Mouse (Mus musculus): Measurements from ENCODE around the gene Tbc1d24.
A peak's percentile ranks its signal among the peaks of the same experiment; 100 is the strongest.

Tbc1d24 gene

DNA sequence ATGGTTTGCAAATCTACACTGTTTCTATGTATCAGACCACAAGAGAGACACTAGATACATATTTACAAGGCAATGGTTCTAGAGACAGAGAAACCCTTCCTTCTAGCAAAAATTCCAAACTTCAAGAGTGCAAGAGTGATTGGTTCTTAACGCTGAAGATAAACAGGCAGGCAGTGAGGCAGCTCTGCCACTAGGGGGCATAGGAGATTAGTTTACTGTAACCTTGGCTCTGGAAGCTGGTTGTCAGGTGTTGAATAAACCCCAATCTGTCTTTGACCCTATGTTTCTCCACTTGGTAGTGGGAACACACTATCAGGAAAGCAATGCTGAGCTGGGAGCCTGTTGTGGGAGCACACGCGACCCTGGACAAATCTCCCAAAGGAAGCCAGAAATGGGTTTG is 31.9 kb downstream of the Tbc1d24 start:
- peak; percentile 87 for DNase-seq (ENCODE audit: low spot score)

GRCm38 (mm10) chr17:24171738-24172137 is 33.6 kb downstream of the Tbc1d24 start:
- no peak for DNase-seq (ENCODE audit: low spot score)

DNA sequence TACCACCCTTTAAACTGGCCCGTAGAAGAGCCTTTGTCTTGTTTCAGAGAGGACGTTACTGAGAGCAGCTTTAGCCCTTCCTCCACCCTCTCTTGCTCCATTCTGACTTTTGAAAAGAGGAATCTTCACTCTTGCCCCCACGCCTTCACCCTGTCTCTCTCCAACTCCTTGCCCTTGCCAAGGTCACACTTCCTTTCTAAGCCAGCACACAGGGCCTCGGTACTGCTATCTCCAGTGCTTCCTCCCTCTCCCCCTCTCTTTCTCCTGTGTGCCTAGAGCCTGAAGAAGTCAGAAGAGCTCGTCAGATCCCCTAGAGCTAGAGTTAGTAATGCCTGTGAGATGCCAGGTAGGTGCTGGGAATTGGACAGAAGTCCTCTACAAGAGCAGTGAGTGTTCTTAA is 34.6 kb downstream of the Tbc1d24 start:
- no peak for DNase-seq (ENCODE audit: low spot score)

DNA sequence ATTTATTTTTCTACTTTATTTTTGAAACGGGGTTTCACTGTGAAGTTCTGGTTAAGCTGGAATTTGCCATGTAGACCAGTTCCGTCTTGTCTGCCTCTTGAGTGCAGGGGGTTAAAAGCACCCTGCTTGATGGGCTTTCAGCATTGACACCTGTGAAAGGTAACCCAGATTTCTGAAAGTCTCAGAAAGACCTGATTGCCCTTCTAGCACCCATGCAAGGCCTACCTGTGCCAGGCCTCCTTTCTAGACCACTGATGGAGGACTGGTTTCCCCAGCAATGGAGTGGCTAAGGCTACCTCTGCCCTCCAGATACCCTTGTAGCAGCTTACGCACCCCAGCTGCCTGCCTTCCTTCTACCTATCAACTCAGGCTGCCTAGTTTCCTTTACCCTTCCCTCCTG is 35.2 kb downstream of the Tbc1d24 start:
- DNase-seq (ENCODE audit: low spot score) = no peak

DNA sequence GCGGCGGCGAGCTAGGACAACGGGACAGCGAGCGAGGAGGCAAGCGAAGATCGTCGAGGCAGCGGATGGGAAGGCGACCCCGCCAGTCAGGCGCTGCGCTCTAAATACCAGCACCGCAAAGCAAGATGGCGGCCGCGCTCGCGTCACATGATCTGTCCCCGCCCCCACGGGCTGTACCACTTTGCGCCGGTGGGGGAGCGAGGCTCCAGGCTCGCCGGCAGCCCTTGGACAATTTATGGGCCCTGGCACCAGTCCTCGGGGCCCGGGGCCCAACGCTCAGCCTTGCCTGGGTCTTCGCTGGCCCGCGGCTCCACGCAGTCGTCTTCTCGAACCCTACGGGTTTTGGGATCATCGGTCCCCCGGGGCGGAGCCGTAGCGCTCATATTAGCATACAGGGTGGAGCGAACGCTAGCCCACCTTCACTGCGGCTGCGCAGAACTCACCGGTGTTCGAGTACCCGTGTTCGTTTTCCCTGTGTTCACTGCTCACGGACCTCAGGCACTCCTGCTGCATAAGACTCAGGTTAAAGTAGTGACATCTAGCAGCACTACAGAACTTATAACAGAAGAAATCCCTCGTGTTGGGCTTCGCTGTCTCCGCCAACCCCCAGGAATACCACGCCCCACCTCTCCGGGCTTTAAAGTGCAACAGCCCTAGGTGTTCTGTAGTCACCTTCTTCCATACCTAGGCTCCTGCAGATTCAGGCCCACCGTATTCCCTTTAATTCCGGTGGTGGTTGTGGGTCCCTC is 35.9 kb downstream of the Tbc1d24 start, which contains the start of gene Atp6v0c:
Atp6v0c (minus strand) TSS at position 386 of the 749 bp plus-strand sequence.
- peak; percentile 96 for DNase-seq (ENCODE audit: low spot score)

- peak; percentile 67 for DNase-seq (ENCODE audit: low spot score)
Measured at GRCm38 (mm10) chr17:24168590-24169277, 36.6 kb downstream of the Tbc1d24 start.

DNA sequence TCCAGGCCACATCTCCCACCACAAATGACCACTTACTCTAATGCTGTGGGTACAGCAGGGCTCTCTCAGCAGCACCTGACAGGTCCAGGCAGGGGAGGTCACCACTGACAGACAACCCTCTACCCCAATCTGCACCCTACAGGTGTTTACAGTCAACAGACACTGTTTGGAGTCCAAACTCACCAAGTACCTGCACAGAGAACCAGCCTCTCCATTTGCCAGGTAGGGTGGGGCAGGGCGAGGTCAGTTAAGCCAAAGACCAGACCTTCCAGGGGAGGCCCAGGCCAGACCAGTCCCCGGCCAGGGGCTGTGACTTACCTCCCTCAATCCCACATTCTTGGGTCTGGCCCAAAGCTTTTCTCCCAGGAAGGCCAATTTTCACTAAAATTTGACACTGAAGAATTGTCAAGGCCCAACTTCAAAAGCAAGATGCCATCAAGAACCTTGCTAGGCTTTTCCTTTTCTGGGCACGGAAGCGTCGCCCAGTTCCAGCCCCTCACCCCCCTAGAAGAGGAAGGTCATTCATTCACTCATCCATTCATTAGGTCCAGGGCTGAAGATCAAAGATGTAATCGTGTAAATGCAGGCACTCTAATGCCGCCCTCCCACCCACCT is 37.4 kb downstream of the Tbc1d24 start:
- DNase-seq (ENCODE audit: low spot score) = no peak

- DNase-seq (ENCODE audit: low spot score) = no peak
Measured at GRCm38 (mm10) chr17:24167120-24167519, 38.2 kb downstream of the Tbc1d24 start.

DNA sequence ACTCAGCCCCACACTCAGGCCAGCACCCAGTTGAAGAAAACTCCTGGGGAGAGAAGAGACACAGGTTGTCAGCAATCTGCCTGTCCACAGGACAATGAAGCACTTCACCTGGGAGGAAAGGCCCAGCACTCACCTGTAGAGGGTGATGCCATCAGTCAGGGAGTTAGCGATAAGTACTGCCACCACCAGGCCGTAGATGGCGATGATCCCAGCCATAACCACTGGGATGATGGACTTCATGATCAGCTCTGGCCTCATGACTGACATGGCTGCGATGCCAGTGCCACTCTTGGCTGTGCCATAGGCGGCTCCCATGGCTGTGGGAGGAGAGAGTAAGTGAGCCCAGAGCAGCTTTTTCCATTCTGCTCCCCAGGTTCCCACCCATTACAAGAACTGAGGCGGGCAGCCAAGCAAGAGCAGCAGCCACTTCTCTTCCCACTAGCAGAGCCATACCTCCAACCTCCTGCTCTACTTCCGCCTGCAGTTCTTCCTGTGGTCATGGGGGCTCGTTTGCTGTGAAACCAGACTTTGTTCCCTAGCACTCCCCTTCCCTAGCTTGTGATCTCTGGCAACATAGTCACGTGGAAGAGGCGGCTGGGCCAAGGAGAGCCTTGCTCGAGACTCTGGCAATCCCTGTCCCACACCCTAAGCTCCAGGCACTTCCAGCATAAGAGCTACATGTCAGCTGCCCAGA is 40.6 kb downstream of the Tbc1d24 start:
- DNase-seq (ENCODE audit: low spot score) = no peak

- peak; percentile 97 for DNase-seq (ENCODE audit: low spot score)
Measured at GRCm38 (mm10) chr17:24163176-24163962, 42.0 kb downstream of the Tbc1d24 start, which contains the start of gene Amdhd2. TSS of gene Amdhd2 (minus strand) at chr17:24163766.

DNA sequence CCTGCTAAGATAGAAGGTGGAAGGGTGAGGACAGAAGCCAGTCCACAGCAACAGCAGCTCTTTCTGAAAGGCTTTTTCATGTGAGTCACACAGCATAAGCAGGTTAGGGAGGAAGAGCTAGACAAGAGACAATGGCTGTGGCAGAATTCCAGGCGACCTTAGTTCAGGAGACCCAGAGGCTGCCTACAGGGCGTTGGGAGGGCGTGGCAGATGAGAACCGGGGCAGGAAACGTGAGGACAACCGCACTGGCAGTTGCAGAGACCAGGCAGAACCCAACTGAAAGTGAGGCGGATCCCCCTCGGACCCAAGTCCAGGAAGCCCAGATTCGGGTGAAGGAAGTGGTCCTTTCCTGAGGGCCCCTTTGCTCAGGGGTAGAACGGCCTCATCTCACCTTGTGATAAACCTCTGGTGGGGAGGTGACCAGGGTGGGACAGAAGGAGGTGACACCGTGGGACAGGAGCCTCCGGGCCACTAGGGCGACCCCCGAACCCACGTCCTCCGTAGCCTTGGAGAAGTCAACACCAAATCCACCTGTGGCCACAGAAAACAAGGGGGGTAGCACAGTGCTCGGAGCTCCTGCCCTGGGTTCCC is 42.7 kb downstream of the Tbc1d24 start:
- no peak for DNase-seq (ENCODE audit: low spot score)

- DNase-seq (ENCODE audit: low spot score) = no peak
Measured at GRCm38 (mm10) chr17:24161466-24161865, 43.9 kb downstream of the Tbc1d24 start.

GRCm38 (mm10) chr17:24157526-24157925 is 47.8 kb downstream of the Tbc1d24 start:
- DNase-seq (ENCODE audit: low spot score) = no peak

- no peak for DNase-seq (ENCODE audit: low spot score)
Measured at GRCm38 (mm10) chr17:24157121-24157520, 48.2 kb downstream of the Tbc1d24 start.

GRCm38 (mm10) chr17:24156394-24156793 is 49.0 kb downstream of the Tbc1d24 start:
- DNase-seq (ENCODE audit: low spot score) = no peak

GRCm38 (mm10) chr17:24155742-24156141 is 49.6 kb downstream of the Tbc1d24 start:
- no peak for DNase-seq (ENCODE audit: low spot score)

GRCm38 (mm10) chr17:24154463-24154862 is 50.9 kb downstream of the Tbc1d24 start:
- no peak for DNase-seq (ENCODE audit: low spot score)

GRCm38 (mm10) chr17:24151890-24152563 is 53.3 kb downstream of the Tbc1d24 start:
- DNase-seq (ENCODE audit: low spot score) = peak; percentile 87

- DNase-seq (ENCODE audit: low spot score) = no peak
Measured at GRCm38 (mm10) chr17:24151382-24151781, 54.0 kb downstream of the Tbc1d24 start.

GRCm38 (mm10) chr17:24150824-24151223 is 54.5 kb downstream of the Tbc1d24 start, which contains the start of gene Pdpk1:
TSS of gene Pdpk1 (minus strand) at chr17:24150924.
- DNase-seq (ENCODE audit: low spot score) = no peak

Data from embryo, embryonic 10.5 days (tissue).